Mouse (Mus musculus) CH12.LX (cell line): ENCODE measurements at regions not wholly inside any gene's neighbourhood (a gene's known extent, or its start where the extent isn't known, plus 50 kb on each side); places are given as distances from the start of the nearest gene placed in this dataset.

Experiments
- CTCF ChIP-seq, 2 experiments: IDR thresholded peaks in 1 of 2; conservative IDR thresholded peaks in 1 of 2; 2 replicates each; pipeline ENCODE4 v1.5.1; 2011 to 2012; ENCODE audit warnings: low read depth in 2 of 2, low read length in 2 of 2, improper control_type of control experiment in 1 of 2, inconsistent platforms in 1 of 2, mild to moderate bottlenecking in 1 of 2, moderate library complexity in 1 of 2
- JUND ChIP-seq: conservative IDR thresholded peaks from 2 replicates; pipeline ENCODE4 v1.6.1; 2011; ENCODE audit warnings: low read depth, low read length, improper control_type of control experiment
- POLR2AphosphoS2 ChIP-seq: IDR thresholded peaks from 2 replicates; pipeline ENCODE4 v1.6.1; 2011; ENCODE audit warnings: low read depth, low read length, improper control_type of control experiment
- RCOR1 ChIP-seq: conservative IDR thresholded peaks from 2 replicates; pipeline ENCODE4 v1.6.1; 2012; ENCODE audit warnings: low read depth, mild to moderate bottlenecking, inconsistent platforms, low read length, improper control_type of control experiment
- ZC3H11A ChIP-seq: IDR thresholded peaks from 2 replicates; pipeline ENCODE4 v1.6.1; 2012; ENCODE audit warnings: low read depth, mild to moderate bottlenecking, inconsistent platforms, low read length, improper control_type of control experiment

- no peak for TF ChIP-seq CTCF (conservative IDR thresholded peaks at IDR 0.05 in 1 of 2, IDR thresholded peaks at IDR 0.05 in 1 of 2; ENCODE audit: low read depth in 2 of 2, low read length in 2 of 2)
- no peak for TF ChIP-seq RCOR1
- no peak for TF ChIP-seq ZC3H11A
- TF ChIP-seq POLR2AphosphoS2: no peak
- no peak for TF ChIP-seq JUND
Observed at GRCm38 (mm10) chr13:84637606-84638005, 415.5 kb downstream of the Tmem161b start.
